Mouse (Mus musculus) heart, postnatal 0 days (tissue): ENCODE data around the gene Pfas. TPM values are rescaled to one million over a fixed set of nuclear protein-coding genes. Genes with fewer than 3 reads are reported as not detected.
A peak's percentile ranks its signal among the peaks of the same experiment; 100 is the strongest.

Source experiments
- ATAC-seq: fragments of 200-750 bp; cut with Nextera tagmentation; 2 replicates; pipeline ENCODE4 v1.8.0; 2017; ENCODE audit warnings: low read depth, moderate number of reproducible peaks, moderate library complexity; ENCODE audit not compliant: insufficient read depth
- DNase-seq: peaks from one replicate; pipeline ENCODE4 v3.0.0-alpha.2; 2016; ENCODE audit warnings: low spot score
- H3K27ac ChIP-seq: fragments of 300-500 bp; sonication (generic); 2 replicates; pipeline ENCODE4 v1.5.1; 2014; ENCODE audit warnings: low read depth, mild to moderate bottlenecking
- H3K27me3 ChIP-seq: fragments of 300-500 bp; sonication (generic); 2 replicates; pipeline ENCODE4 v1.6.1; 2014; ENCODE audit warnings: low read length, mixed read lengths; ENCODE audit not compliant: control insufficient read depth, insufficient read depth
- H3K36me3 ChIP-seq: fragments of 300-500 bp; sonication (generic); replicated peaks from 2 replicates; pipeline ENCODE4 v1.6.1; 2014; ENCODE audit warnings: low read length, mixed read lengths; ENCODE audit not compliant: control insufficient read depth, insufficient read depth
- H3K4me1 ChIP-seq: fragments of 300-500 bp; sonication (generic); 2 replicates; pipeline ENCODE4 v1.6.1; 2014; ENCODE audit warnings: antibody characterized with exemption; ENCODE audit not compliant: control insufficient read depth, insufficient read depth
- H3K4me2 ChIP-seq: fragments of 300-500 bp; sonication (generic); 2 replicates; pipeline ENCODE4 v1.6.1; 2014; ENCODE audit warnings: low read depth, mild to moderate bottlenecking, low read length, moderate library complexity
- H3K4me3 ChIP-seq: fragments of 300-500 bp; sonication (generic); 2 replicates; pipeline ENCODE4 v1.5.1; 2014; ENCODE audit warnings: low read depth, low read length
- H3K9ac ChIP-seq: fragments of 300-500 bp; sonication (generic); replicated peaks from 2 replicates; pipeline ENCODE4 v1.6.1; 2014; ENCODE audit warnings: low read depth, low read length, mixed read lengths
- H3K9me3 ChIP-seq: fragments of 300-500 bp; sonication (generic); replicated peaks from 2 replicates; pipeline ENCODE4 v1.6.1; 2016; ENCODE audit warnings: low read length; ENCODE audit not compliant: control insufficient read depth
- CTCF ChIP-seq: IDR thresholded peaks from 2 replicates; pipeline ENCODE4 v1.5.1; 2016; ENCODE audit warnings: antibody characterized with exemption, control low read depth, low read depth
- EP300 ChIP-seq: IDR thresholded peaks from 2 replicates; pipeline ENCODE4 v1.6.1; 2016; ENCODE audit warnings: antibody characterized with exemption, low read depth
- WGBS: fragments of 180-500 bp; shearing (Covaris S2); extraction: QIAGEN DNeasy Blood & Tissue Kit; methylation state at CpG from one replicate; pipeline ENCODE4 v1.1.7; 2014; 5-methylcytosine and 5-hydroxymethylcytosine counted together
- polyA plus RNA-seq: library from polyadenylated mRNA; unstranded; fragments of >200 nt; fragmentation: Nextera tagmentation; extraction: Ambion mirVana; gene quantifications from 2 replicates; pipeline ENCODE4 v1.2.1, GENCODE M21; 2015
- total RNA-seq: library from RNA; depleted of rRNA; stranded (reverse); fragments of >200 nt; gene quantifications from 2 replicates; pipeline ENCODE4 v1.2.3, GENCODE M21; 2014; ENCODE audit warnings: low replicate concordance

Gene Pfas
- total and polyA plus RNA-seq, 2 experiments from 2014 or later, result 8.3 to 12.3 TPM

GRCm38 (mm10) chr11:68955473-68955872 lies 52.8 kb downstream of the Pfas start:
- 0 out of 2 replicates have a peak, but pooled peaks cover 5% of the 10 kb centered on the region for H3K4me1 ChIP-seq
- ATAC-seq (no peak), DNase-seq (no peak)
- peak overlapping the region; percentile 69 for H3K4me2 ChIP-seq
- no peaks in the 10 kb centered on the region for H3K36me3 ChIP-seq
- TF ChIP-seq EP300 (no peak), CTCF (no peak)
- WGBS, result 50% methylated on average over 5 of the region's 5 CpGs
- H3K9me3 ChIP-seq, result no peaks in the 10 kb centered on the region
- peak overlapping the region; percentile 38; the same call in 1 of the 2 replicates for H3K27ac ChIP-seq
- H3K4me3 ChIP-seq, result peak overlapping the region; percentile 41
- 0 out of 2 replicates have a peak, but pooled peaks cover 8% of the 10 kb centered on the region for H3K27me3 ChIP-seq
- no peak overlapping the region for H3K9ac ChIP-seq

DNA sequence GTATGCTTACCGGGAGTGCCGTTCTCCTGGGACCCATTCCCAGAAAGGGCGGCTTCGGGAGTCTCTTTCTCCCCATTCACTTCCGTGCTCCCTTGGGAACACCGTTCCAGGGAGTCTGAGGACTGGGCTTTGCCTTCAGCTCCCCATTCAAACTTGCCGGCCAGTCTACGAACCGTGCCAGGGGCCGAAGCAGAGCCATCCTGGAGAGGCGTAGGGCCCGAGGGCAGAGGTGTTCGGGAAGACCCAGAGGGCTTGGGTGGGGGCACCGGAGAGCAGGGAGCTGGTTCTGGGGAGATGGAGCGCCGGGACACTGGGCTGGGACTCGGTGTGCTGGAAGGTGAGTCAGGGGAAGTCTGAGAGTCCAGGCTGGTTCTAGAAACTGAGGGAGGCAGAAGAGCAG lies 53.9 kb downstream of the Pfas start:
- 0 out of 2 replicates have a peak, but pooled peaks cover 8% of the 10 kb centered on the region for H3K27me3 ChIP-seq
- H3K4me1 ChIP-seq, result 0 out of 2 replicates have a peak, but pooled peaks cover 5% of the 10 kb centered on the region
- TF ChIP-seq EP300 (no peak), CTCF (no peak)
- H3K27ac ChIP-seq, result no peak overlapping the region
- ATAC-seq (no peak), DNase-seq (no peak)
- H3K4me2 ChIP-seq, result peak overlapping the region; percentile 69
- peak overlapping the region; percentile 41 for H3K4me3 ChIP-seq
- 0 out of 2 replicates have a peak, but pooled peaks cover under 1% of the 10 kb centered on the region for H3K36me3 ChIP-seq
- 1% methylated on average over 17 of the region's 17 CpGs for WGBS
- no peaks in the 10 kb centered on the region for H3K9me3 ChIP-seq
- peak overlapping the region; percentile 37 for H3K9ac ChIP-seq

GRCm38 (mm10) chr11:68953903-68954302 lies 54.4 kb downstream of the Pfas start:
- H3K4me1 ChIP-seq, result 0 out of 2 replicates have a peak, but pooled peaks cover 5% of the 10 kb centered on the region
- peak overlapping the region; percentile 37; the same call in 1 of the 2 replicates for H3K9ac ChIP-seq
- H3K36me3 ChIP-seq, result 0 out of 2 replicates have a peak, but pooled peaks cover 6% of the 10 kb centered on the region
- no peak for DNase-seq
- peak overlapping the region; percentile 41 for H3K4me3 ChIP-seq
- peak overlapping the region; percentile 69 for H3K4me2 ChIP-seq
- no peak overlapping the region for H3K27ac ChIP-seq
- H3K9me3 ChIP-seq, result no peaks in the 10 kb centered on the region
- 0 out of 2 replicates have a peak, but pooled peaks cover 8% of the 10 kb centered on the region for H3K27me3 ChIP-seq
- ATAC-seq, result no peak
- WGBS, result 11% methylated on average over 13 of the region's 13 CpGs
- TF ChIP-seq CTCF (no peak), EP300 (no peak)

DNA sequence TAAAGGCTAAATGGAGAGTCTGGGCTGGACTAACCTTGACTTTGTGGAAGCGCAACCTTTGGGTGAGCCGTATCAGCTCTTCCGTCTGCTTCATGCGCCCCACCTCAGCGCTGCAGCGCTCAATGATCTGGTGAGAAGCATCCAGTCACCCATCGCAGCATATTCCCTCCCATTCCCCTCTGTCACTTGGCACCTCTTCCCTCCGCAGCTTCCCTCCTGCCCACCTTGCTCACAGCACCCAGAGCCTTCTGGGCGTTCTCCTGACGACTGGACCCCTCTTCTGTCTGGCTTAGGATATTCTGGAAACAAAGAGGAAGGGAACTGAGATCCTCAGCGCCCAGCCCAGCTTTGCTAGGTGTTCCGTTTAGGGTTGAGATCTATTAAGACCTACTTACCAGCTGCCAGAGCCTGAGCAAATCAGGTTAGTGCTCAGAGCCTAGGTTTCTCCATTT lies 60.7 kb downstream of the Pfas start:
- Histone ChIP-seq H3K27me3 (peaks cover 3% of the 10 kb centered on the region; the same call in 1 of the 2 replicates), H3K4me1 (no peaks in the 10 kb centered on the region), H3K4me2 (no peak overlapping the region), H3K9ac (no peak overlapping the region), H3K27ac (no peak overlapping the region), H3K36me3 (peaks cover 20% of the 10 kb centered on the region; the same call in 1 of the 2 replicates), H3K4me3 (no peak overlapping the region), H3K9me3 (no peaks in the 10 kb centered on the region)
- ATAC-seq (no peak), DNase-seq (no peak)
- TF ChIP-seq CTCF (no peak), EP300 (no peak)
- WGBS, result 19% methylated on average over 12 of the region's 12 CpGs

GRCm38 (mm10) chr11:68946806-68947440 lies 61.3 kb downstream of the Pfas start:
- DNase-seq, result no peak
- H3K36me3 ChIP-seq, result peaks cover 20% of the 10 kb centered on the region; the same call in 1 of the 2 replicates
- H3K4me3 ChIP-seq, result no peak overlapping the region
- no peak for ATAC-seq
- no peaks in the 10 kb centered on the region for H3K9me3 ChIP-seq
- no peak overlapping the region for H3K9ac ChIP-seq
- no peak overlapping the region for H3K27ac ChIP-seq
- no peak for TF ChIP-seq CTCF
- peaks cover 3% of the 10 kb centered on the region; the same call in 1 of the 2 replicates for H3K27me3 ChIP-seq
- WGBS, result 24% methylated on average over 11 of the region's 16 CpGs
- H3K4me2 ChIP-seq, result no peak overlapping the region
- H3K4me1 ChIP-seq, result no peaks in the 10 kb centered on the region
